Mouse (Mus musculus) layer of hippocampus, postnatal 10 days (tissue): ENCODE data around the gene Ifih1. TPM values are rescaled to one million over a fixed set of nuclear protein-coding genes. Genes with fewer than 3 reads are reported as not detected.

Source experiments
- DNase-seq, 2 experiments: peaks; one replicate each; pipeline ENCODE4 v3.0.0; 2021; ENCODE audit warnings: low spot score in 2 of 2
- total RNA-seq, 2 experiments: library from RNA; stranded (reverse); gene quantifications; 2 replicates each; pipeline ENCODE4 v1.2.3; 2021

Ifih1 gene
- total RNA-seq, 2 experiments from 2014 or later: 1.8 to 2.3 TPM

- no peak for DNase-seq
Measured at GRCm38 (mm10) chr2:62557417-62557816, 88.6 kb downstream of the Ifih1 start.

GRCm38 (mm10) chr2:62556349-62556748, 89.7 kb downstream of the Ifih1 start:
- DNase-seq: no peak

- DNase-seq: no peak
Measured at GRCm38 (mm10) chr2:62549659-62550058, 96.4 kb downstream of the Ifih1 start.

- DNase-seq: no peak
Measured at GRCm38 (mm10) chr2:62549131-62549530, 96.9 kb downstream of the Ifih1 start.

GRCm38 (mm10) chr2:62548104-62548503, 98.0 kb downstream of the Ifih1 start:
- no peak for DNase-seq

Other genes with a start within 250 kb of the Ifih1 start
- 1 to 10 TPM; 1.6 to 2.1 TPM for gene Dpp4, start 234.0 kb downstream of the Ifih1 start, total RNA-seq
- gene Gcg, start 162.6 kb downstream of the Ifih1 start, total RNA-seq: not detected
- 1 to 10 TPM in 1 of 2 experiments, under 1 TPM in 1; 0.89 to 1.2 TPM for gene Fap, start 72.2 kb downstream of the Ifih1 start, total RNA-seq
- gene Gca, start 18.0 kb upstream of the Ifih1 start, total RNA-seq: 10 to 100 TPM; 12.3 to 13.2 TPM